Mouse (Mus musculus): ENCODE measurements at regions not wholly inside any gene's neighbourhood (a gene's known extent, or its start where the extent isn't known, plus 50 kb on each side); places are given as distances from the start of the nearest gene placed in this dataset.

GRCm38 (mm10) chr16:5471321-5471720 is 215.5 kb upstream of the Eef2kmt start:
- in situ Hi-C loops (cut with MseI, MboI), result loop anchor here in 1 of 2 experiments (5.0 kb wide), 2 partner anchors 66 to 164 kb away; no protein-coding TSS in a partner anchor

- in situ Hi-C loops (cut with MseI, MboI), result no loop called here
Measured at GRCm38 (mm10) chr16:5467587-5467986, 211.8 kb upstream of the Eef2kmt start.

- in situ Hi-C loops (cut with MseI, MboI), result no loop called here
Measured at GRCm38 (mm10) chr16:5466760-5467159, 211.0 kb upstream of the Eef2kmt start.

- in situ Hi-C loops (cut with MseI, MboI), result no loop called here
Measured at GRCm38 (mm10) chr16:5455352-5455965, 199.7 kb upstream of the Eef2kmt start.

- in situ Hi-C loops (cut with MseI, MboI), result no loop called here
Measured at GRCm38 (mm10) chr16:5454243-5454642, 198.5 kb upstream of the Eef2kmt start.

GRCm38 (mm10) chr16:5452971-5453370 is 197.2 kb upstream of the Eef2kmt start:
- in situ Hi-C loops (cut with MseI, MboI), result no loop called here

- in situ Hi-C loops (cut with MseI, MboI), result no loop called here
Measured at GRCm38 (mm10) chr16:5445776-5446175, 190.0 kb upstream of the Eef2kmt start.

- in situ Hi-C loops (cut with MseI, MboI), result no loop called here
Measured at GRCm38 (mm10) chr16:5444785-5445184, 189.0 kb upstream of the Eef2kmt start.

GRCm38 (mm10) chr16:5439717-5440116 is 183.9 kb upstream of the Eef2kmt start:
- in situ Hi-C loops (cut with MseI, MboI), result no loop called here

GRCm38 (mm10) chr16:5438405-5438804 is 182.6 kb upstream of the Eef2kmt start:
- in situ Hi-C loops (cut with MseI, MboI), result no loop called here

- in situ Hi-C loops (cut with MseI, MboI), result no loop called here
Measured at GRCm38 (mm10) chr16:5431689-5432088, 175.9 kb upstream of the Eef2kmt start.

GRCm38 (mm10) chr16:5431111-5431510 is 175.3 kb upstream of the Eef2kmt start:
- in situ Hi-C loops (cut with MseI, MboI), result no loop called here

GRCm38 (mm10) chr16:5429466-5429865 is 173.7 kb upstream of the Eef2kmt start:
- in situ Hi-C loops (cut with MseI, MboI), result no loop called here

- in situ Hi-C loops (cut with MseI, MboI), result no loop called here
Measured at GRCm38 (mm10) chr16:5425908-5426307, 170.1 kb upstream of the Eef2kmt start.

GRCm38 (mm10) chr16:5422041-5422440 is 166.3 kb upstream of the Eef2kmt start:
- in situ Hi-C loops (cut with MseI, MboI), result no loop called here

- in situ Hi-C loops (cut with MseI, MboI), result no loop called here
Measured at GRCm38 (mm10) chr16:5421591-5421990, 165.8 kb upstream of the Eef2kmt start.

- in situ Hi-C loops (cut with MseI, MboI), result loop anchor here in 1 of 2 experiments (10.0 kb wide), 1 partner anchor 105 kb away; no protein-coding TSS in a partner anchor
Measured at GRCm38 (mm10) chr16:5419467-5419866, 163.7 kb upstream of the Eef2kmt start.

GRCm38 (mm10) chr16:5418462-5419197 is 162.8 kb upstream of the Eef2kmt start:
- in situ Hi-C loops (cut with MseI, MboI), result loop anchor here in 1 of 2 experiments (10.0 kb wide), 1 partner anchor 104 kb away; no protein-coding TSS in a partner anchor

- in situ Hi-C loops (cut with MseI, MboI), result loop anchor here in 1 of 2 experiments (10.0 kb wide), 1 partner anchor 101 kb away; no protein-coding TSS in a partner anchor
Measured at GRCm38 (mm10) chr16:5415310-5415709, 159.5 kb upstream of the Eef2kmt start.

GRCm38 (mm10) chr16:5411819-5412385 is 156.1 kb upstream of the Eef2kmt start:
- in situ Hi-C loops (cut with MseI, MboI), result loop anchor here in 1 of 2 experiments (10.0 kb wide), 1 partner anchor 97 kb away; no protein-coding TSS in a partner anchor

- in situ Hi-C loops (cut with MseI, MboI), result loop anchor here in 1 of 2 experiments (10.0 kb wide), 1 partner anchor 102 kb away; no protein-coding TSS in a partner anchor
Measured at GRCm38 (mm10) chr16:5406711-5407110, 150.9 kb upstream of the Eef2kmt start.

GRCm38 (mm10) chr16:5393336-5393735 is 137.6 kb upstream of the Eef2kmt start:
- in situ Hi-C loops (cut with MseI, MboI), result no loop called here
